Mouse (Mus musculus): ENCODE results near the gene Ccdc83. TPM values are rescaled to one million over a fixed set of nuclear protein-coding genes. Genes with fewer than 3 reads are reported as not detected.

Ccdc83 gene
- polyA plus RNA-seq, 1 experiment from 2014 or later = not detected

- no peaks in the 10 kb centered on the region for H3K27me3 ChIP-seq
- H3K9me3 ChIP-seq (replicated peaks) = no peaks in the 10 kb centered on the region
- H3K9ac ChIP-seq = no peak overlapping the region
- H3K27ac ChIP-seq = no peak overlapping the region
- no peak overlapping the region for H3K4me3 ChIP-seq
- no peaks in the 10 kb centered on the region for H3K36me3 ChIP-seq (ENCODE audit: poor library complexity, severe bottlenecking)
- 83% methylated on average over 11 of the region's 11 CpGs for WGBS
- H3K4me1 ChIP-seq = no peaks in the 10 kb centered on the region
- H3K4me2 ChIP-seq = no peak overlapping the region
- ATAC-seq = no peak
Observed at GRCm38 (mm10) chr7:90281759-90282546, 16.4 kb upstream of the Ccdc83 start.

- Histone ChIP-seq H3K9ac (no peak overlapping the region), H3K4me1 (no peaks in the 10 kb centered on the region), H3K27ac (no peak overlapping the region), H3K27me3 (no peaks in the 10 kb centered on the region), H3K4me3 (no peak overlapping the region), H3K4me2 (no peak overlapping the region), H3K9me3 (replicated peaks) (no peaks in the 10 kb centered on the region), H3K36me3 (ENCODE audit: poor library complexity, severe bottlenecking) (no peaks in the 10 kb centered on the region)
- ATAC-seq = no peak
- 60% methylated on average over 8 of the region's 8 CpGs for WGBS
Observed at GRCm38 (mm10) chr7:90280878-90281277, 15.3 kb upstream of the Ccdc83 start.

GRCm38 (mm10) chr7:90280274-90280875 is 14.8 kb upstream of the Ccdc83 start:
- H3K27ac ChIP-seq = no peak overlapping the region
- no peak overlapping the region for H3K9ac ChIP-seq
- ATAC-seq = no peak
- H3K4me1 ChIP-seq = no peaks in the 10 kb centered on the region
- H3K4me3 ChIP-seq = no peak overlapping the region
- no peaks in the 10 kb centered on the region for H3K36me3 ChIP-seq (ENCODE audit: poor library complexity, severe bottlenecking)
- no peaks in the 10 kb centered on the region for H3K27me3 ChIP-seq
- H3K9me3 ChIP-seq (replicated peaks) = no peaks in the 10 kb centered on the region
- WGBS = 69% methylated on average over 11 of the region's 11 CpGs
- no peak overlapping the region for H3K4me2 ChIP-seq

- WGBS = 83% methylated on average over 4 of the region's 4 CpGs
- no peak overlapping the region for H3K27ac ChIP-seq
- no peaks in the 10 kb centered on the region for H3K27me3 ChIP-seq
- no peaks in the 10 kb centered on the region for H3K9me3 ChIP-seq (replicated peaks)
- ATAC-seq = no peak
- no peaks in the 10 kb centered on the region for H3K36me3 ChIP-seq (ENCODE audit: poor library complexity, severe bottlenecking)
- H3K4me3 ChIP-seq = no peak overlapping the region
- no peak overlapping the region for H3K4me2 ChIP-seq
- no peak overlapping the region for H3K9ac ChIP-seq
- no peaks in the 10 kb centered on the region for H3K4me1 ChIP-seq
Observed at GRCm38 (mm10) chr7:90279136-90279535, 13.6 kb upstream of the Ccdc83 start.

- 86% methylated on average over 4 of the region's 4 CpGs for WGBS
- Histone ChIP-seq H3K4me1 (no peaks in the 10 kb centered on the region), H3K4me2 (no peak overlapping the region), H3K4me3 (no peak overlapping the region), H3K27ac (no peak overlapping the region), H3K9me3 (replicated peaks) (no peaks in the 10 kb centered on the region), H3K36me3 (ENCODE audit: poor library complexity, severe bottlenecking) (no peaks in the 10 kb centered on the region), H3K27me3 (no peaks in the 10 kb centered on the region), H3K9ac (no peak overlapping the region)
- ATAC-seq = no peak
Observed at GRCm38 (mm10) chr7:90277769-90278168, 12.2 kb upstream of the Ccdc83 start.

- Histone ChIP-seq H3K4me1 (no peaks in the 10 kb centered on the region), H3K4me2 (no peak overlapping the region), H3K9ac (no peak overlapping the region), H3K9me3 (replicated peaks) (no peaks in the 10 kb centered on the region), H3K27me3 (no peaks in the 10 kb centered on the region), H3K4me3 (no peak overlapping the region), H3K27ac (no peak overlapping the region), H3K36me3 (ENCODE audit: poor library complexity, severe bottlenecking) (no peaks in the 10 kb centered on the region)
- WGBS = 84% methylated on average over 3 of the region's 3 CpGs
- no peak for ATAC-seq
Observed at GRCm38 (mm10) chr7:90277246-90277645, 11.7 kb upstream of the Ccdc83 start.

GRCm38 (mm10) chr7:90274561-90275100 is 9.1 kb upstream of the Ccdc83 start:
- H3K4me2 ChIP-seq = no peak overlapping the region
- no peaks in the 10 kb centered on the region for H3K4me1 ChIP-seq
- 68% methylated on average over 11 of the region's 11 CpGs for WGBS
- H3K27me3 ChIP-seq = no peaks in the 10 kb centered on the region
- H3K9ac ChIP-seq = no peak overlapping the region
- no peak for ATAC-seq
- H3K9me3 ChIP-seq (replicated peaks) = no peaks in the 10 kb centered on the region
- no peak overlapping the region for H3K27ac ChIP-seq
- no peaks in the 10 kb centered on the region for H3K36me3 ChIP-seq (ENCODE audit: poor library complexity, severe bottlenecking)
- H3K4me3 ChIP-seq = no peak overlapping the region

GRCm38 (mm10) chr7:90270141-90270540 is 4.6 kb upstream of the Ccdc83 start:
- no peak for ATAC-seq
- H3K9ac ChIP-seq = no peak overlapping the region
- no peak overlapping the region for H3K4me3 ChIP-seq
- no peak overlapping the region for H3K27ac ChIP-seq
- no peaks in the 10 kb centered on the region for H3K27me3 ChIP-seq
- no peaks in the 10 kb centered on the region for H3K9me3 ChIP-seq (replicated peaks)
- no peak overlapping the region for H3K4me2 ChIP-seq
- WGBS = 81% methylated on average over 3 of the region's 3 CpGs
- H3K4me1 ChIP-seq = peaks cover 5% of the 10 kb centered on the region
- no peaks in the 10 kb centered on the region for H3K36me3 ChIP-seq (ENCODE audit: poor library complexity, severe bottlenecking)

- no peak overlapping the region for H3K4me3 ChIP-seq
- H3K4me2 ChIP-seq = peak overlapping the region; percentile 47
- H3K27me3 ChIP-seq = no peaks in the 10 kb centered on the region
- H3K9me3 ChIP-seq (replicated peaks) = no peaks in the 10 kb centered on the region
- H3K4me1 ChIP-seq = peaks cover 17% of the 10 kb centered on the region
- ATAC-seq = peak; percentile 89
- H3K9ac ChIP-seq = no peak overlapping the region
- no peaks in the 10 kb centered on the region for H3K36me3 ChIP-seq (ENCODE audit: poor library complexity, severe bottlenecking)
- H3K27ac ChIP-seq = peak overlapping the region; percentile 78
- WGBS = 14% methylated on average over 7 of the region's 7 CpGs
Observed at GRCm38 (mm10) chr7:90261902-90262599, 3.5 kb downstream of the Ccdc83 start.

GRCm38 (mm10) chr7:90259899-90260298 is 5.7 kb downstream of the Ccdc83 start:
- no peaks in the 10 kb centered on the region for H3K36me3 ChIP-seq (ENCODE audit: poor library complexity, severe bottlenecking)

GRCm38 (mm10) chr7:90258701-90259100 is 6.9 kb downstream of the Ccdc83 start:
- H3K27me3 ChIP-seq = no peaks in the 10 kb centered on the region
- no peak overlapping the region for H3K9ac ChIP-seq
- ATAC-seq = no peak
- no peak overlapping the region for H3K27ac ChIP-seq
- H3K9me3 ChIP-seq (replicated peaks) = no peaks in the 10 kb centered on the region
- H3K4me1 ChIP-seq = peaks cover 12% of the 10 kb centered on the region
- 91% methylated on average over 2 of the region's 2 CpGs for WGBS
- no peak overlapping the region for H3K4me3 ChIP-seq
- no peaks in the 10 kb centered on the region for H3K36me3 ChIP-seq (ENCODE audit: poor library complexity, severe bottlenecking)
- no peak overlapping the region for H3K4me2 ChIP-seq

More at GRCm38 (mm10) chr7:90259899-90260298, 5.7 kb downstream of the Ccdc83 start:
- no peak overlapping the region for H3K27ac ChIP-seq
- H3K9ac ChIP-seq = no peak overlapping the region
- H3K4me2 ChIP-seq = no peak overlapping the region
- H3K4me1 ChIP-seq = peaks cover 12% of the 10 kb centered on the region
- no peaks in the 10 kb centered on the region for H3K27me3 ChIP-seq
- ATAC-seq = no peak
- no peaks in the 10 kb centered on the region for H3K9me3 ChIP-seq (replicated peaks)
- WGBS = 89% methylated on average over 2 of the region's 2 CpGs
- H3K4me3 ChIP-seq = no peak overlapping the region

- no peak for ATAC-seq
- no peak overlapping the region for H3K9ac ChIP-seq
- H3K27ac ChIP-seq = no peak overlapping the region
- H3K4me1 ChIP-seq = no peaks in the 10 kb centered on the region
- H3K36me3 ChIP-seq (ENCODE audit: poor library complexity, severe bottlenecking) = no peaks in the 10 kb centered on the region
- H3K4me2 ChIP-seq = no peak overlapping the region
- H3K4me3 ChIP-seq = no peak overlapping the region
- WGBS = 72% methylated on average over 5 of the region's 5 CpGs
- H3K27me3 ChIP-seq = no peaks in the 10 kb centered on the region
- H3K9me3 ChIP-seq (replicated peaks) = no peaks in the 10 kb centered on the region
Observed at GRCm38 (mm10) chr7:90252946-90253345, 12.6 kb downstream of the Ccdc83 start.
